Mouse (Mus musculus) midbrain, embryonic 13.5 days (tissue): ENCODE data around the gene Abca2. TPM values are rescaled to one million over a fixed set of nuclear protein-coding genes. Genes with fewer than 3 reads are reported as not detected.

Experiments
- ATAC-seq: fragments of 200-750 bp; cut with Nextera tagmentation; 2 replicates; pipeline ENCODE4 v1.8.0; 2017; ENCODE audit warnings: mild to moderate bottlenecking, moderate TSS enrichment, moderate library complexity
- H3K27ac ChIP-seq: fragments of 300-500 bp; sonication (generic); 2 replicates; pipeline ENCODE4 v1.5.1; 2015; ENCODE audit warnings: inconsistent platforms, mild to moderate bottlenecking, moderate library complexity
- H3K27me3 ChIP-seq: fragments of 300-500 bp; sonication (generic); 2 replicates; pipeline ENCODE4 v1.6.1; 2015; ENCODE audit warnings: mild to moderate bottlenecking, inconsistent platforms
- H3K36me3 ChIP-seq: fragments of 300-500 bp; sonication (generic); 2 replicates; pipeline ENCODE4 v1.6.1; 2015; ENCODE audit warnings: mild to moderate bottlenecking, inconsistent platforms
- H3K4me1 ChIP-seq: fragments of 300-500 bp; sonication (generic); replicated peaks from 2 replicates; pipeline ENCODE4 v1.6.1; 2015; ENCODE audit warnings: inconsistent platforms
- H3K4me2 ChIP-seq: fragments of 300-500 bp; sonication (generic); replicated peaks from 2 replicates; pipeline ENCODE4 v1.6.1; 2015; ENCODE audit warnings: moderate library complexity, mild to moderate bottlenecking, inconsistent platforms
- H3K4me3 ChIP-seq: fragments of 300-500 bp; sonication (generic); replicated peaks from 2 replicates; pipeline ENCODE4 v1.5.1; 2015; ENCODE audit warnings: mild to moderate bottlenecking, inconsistent platforms
- H3K9ac ChIP-seq: fragments of 300-500 bp; sonication (generic); replicated peaks from 2 replicates; pipeline ENCODE4 v1.6.1; 2015; ENCODE audit warnings: mild to moderate bottlenecking, inconsistent platforms
- H3K9me3 ChIP-seq: fragments of 300-500 bp; sonication (generic); 2 replicates; pipeline ENCODE4 v1.6.1; 2016; ENCODE audit warnings: mild to moderate bottlenecking, inconsistent platforms
- WGBS: fragments of 180-500 bp; shearing (Covaris S2); methylation state at CpG from one replicate; pipeline ENCODE4 v1.1.7; 2015; 5-methylcytosine and 5-hydroxymethylcytosine counted together
- microRNA-seq: library from miRNA; unstranded; fragments of <30 nt; microRNA quantifications from one replicate; pipeline ENCODE4, GENCODE M21; 2016
- polyA plus RNA-seq: library from polyadenylated mRNA; unstranded; fragments of >200 nt; fragmentation: Nextera tagmentation; extraction: Ambion mirVana; gene quantifications from 2 replicates; pipeline ENCODE4 v1.2.1, GENCODE M21; 2015

Gene Abca2
- polyA plus RNA-seq, 1 experiment from 2014 or later = 11.1 TPM

DNA sequence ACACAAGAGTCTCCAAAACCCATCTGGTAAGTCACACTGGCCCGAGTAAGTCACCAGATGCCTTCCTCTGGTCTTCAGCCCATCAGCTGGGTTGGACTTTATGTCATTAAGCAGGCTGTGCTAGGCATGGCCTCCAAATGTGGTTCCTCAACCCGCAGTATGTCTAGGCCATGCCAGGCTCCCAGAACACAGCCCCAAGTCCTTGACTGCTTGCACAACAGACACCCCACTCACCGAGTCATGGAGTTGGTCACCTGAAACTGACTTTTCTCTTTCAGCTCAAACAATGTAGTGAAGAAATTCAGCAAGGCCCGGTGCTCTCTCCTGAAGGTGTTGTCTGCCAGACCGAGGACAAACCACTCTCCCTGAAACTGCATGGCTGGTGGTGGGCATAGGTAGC is 64.5 kb downstream of the Abca2 start:
- no peak for ATAC-seq
- WGBS = 81% methylated on average over 5 of the region's 5 CpGs
- H3K4me2 ChIP-seq = no peak overlapping the region

DNA sequence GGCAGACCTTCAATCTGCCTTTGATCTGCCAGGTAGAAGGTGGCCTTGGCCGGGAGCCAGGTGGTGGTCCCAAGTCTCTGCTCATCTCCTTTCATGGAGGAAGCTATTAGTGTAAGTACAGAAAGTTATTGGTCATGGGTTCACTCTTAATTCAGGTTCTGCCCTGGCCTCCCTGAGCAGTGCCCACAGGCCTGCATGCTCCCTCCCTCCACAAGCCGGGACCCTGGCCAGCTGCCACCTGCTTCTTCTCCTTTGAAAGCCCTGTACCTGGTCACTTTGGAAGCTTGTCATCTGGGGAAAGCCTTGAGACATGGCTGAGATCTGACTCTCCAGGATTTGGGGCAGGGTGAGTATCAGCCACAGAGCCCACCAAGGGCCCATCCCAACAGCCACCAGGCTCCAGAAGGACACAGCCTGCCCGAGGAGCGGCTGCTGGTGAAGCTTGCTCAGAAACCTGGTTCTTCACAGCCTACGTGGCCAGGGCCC is 65.0 kb downstream of the Abca2 start, which contains the start of gene Lcn12:
Gene Lcn12 (minus strand): TSS at position 436 of the 486 bp plus-strand sequence.
- 89% methylated on average over 5 of the region's 5 CpGs for WGBS
- no peak within 1 kb of the TSS for H3K9ac ChIP-seq
- no peaks in the 10 kb centered on the region for H3K36me3 ChIP-seq
- no peak within 1 kb of the TSS for H3K4me3 ChIP-seq
- H3K27me3 ChIP-seq = no peaks in the 10 kb centered on the region
- H3K27ac ChIP-seq = no peak within 1 kb of the TSS
- H3K4me1 ChIP-seq = no peaks in the 10 kb centered on the region
- no peak within 1 kb of the TSS for H3K4me2 ChIP-seq
- H3K9me3 ChIP-seq = no peaks in the 10 kb centered on the region
- no peak for ATAC-seq

More for the DNA sequence above, 64.5 kb downstream of the Abca2 start:
- H3K9ac ChIP-seq = no peak overlapping the region
- H3K27me3 ChIP-seq = 0 out of 2 replicates have a peak, but pooled peaks cover 3% of the 10 kb centered on the region
- no peaks in the 10 kb centered on the region for H3K4me1 ChIP-seq
- no peak overlapping the region for H3K27ac ChIP-seq
- no peak overlapping the region for H3K4me3 ChIP-seq
- H3K36me3 ChIP-seq = no peaks in the 10 kb centered on the region
- no peaks in the 10 kb centered on the region for H3K9me3 ChIP-seq

DNA sequence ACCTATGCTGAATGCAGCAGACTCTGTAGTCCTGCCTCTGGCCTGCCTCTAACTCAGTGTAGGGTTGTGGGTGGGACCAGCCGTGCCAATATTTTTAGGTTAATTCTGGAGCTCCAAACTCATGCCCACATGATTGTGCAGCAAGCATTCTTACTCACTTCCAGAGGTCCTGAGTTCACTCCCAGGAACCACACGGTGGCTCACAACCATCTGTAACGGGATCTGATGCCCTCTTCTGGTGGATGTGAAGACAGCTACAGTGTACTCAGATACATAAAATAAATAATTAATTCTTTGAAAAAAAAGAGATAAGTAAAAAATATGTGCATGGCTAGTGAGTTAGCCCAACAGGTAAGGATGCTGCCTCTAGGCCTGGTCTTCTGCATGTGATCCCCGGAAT is 68.0 kb downstream of the Abca2 start:
- H3K27ac ChIP-seq = no peak overlapping the region
- no peak overlapping the region for H3K4me2 ChIP-seq
- H3K9ac ChIP-seq = no peak overlapping the region
- no peak for ATAC-seq
- no peaks in the 10 kb centered on the region for H3K9me3 ChIP-seq
- H3K27me3 ChIP-seq = no peaks in the 10 kb centered on the region
- peaks cover 7% of the 10 kb centered on the region for H3K4me1 ChIP-seq
- H3K36me3 ChIP-seq = no peaks in the 10 kb centered on the region
- H3K4me3 ChIP-seq = no peak overlapping the region
- WGBS = 47% methylated on average over 4 of the region's 4 CpGs

Small RNA genes within 50 kb of the gene (microRNA-seq; reads per million reads assigned to microRNA genes)
- not detected for gene Mir3087

Other genes starting within 250 kb of the Abca2 start
- 26.8 and 33.9 TPM in 2 replicates for gene Nrarp, start 247.9 kb upstream of the Abca2 start, polyA plus RNA-seq
- 1.1 and 1.2 TPM in 2 replicates for gene Tor4a, start 231.8 kb upstream of the Abca2 start, polyA plus RNA-seq
- gene Nelfb, start 217.2 kb upstream of the Abca2 start, polyA plus RNA-seq = 113 and 117 TPM in 2 replicates
- not detected in 2 replicates for gene Stpg3, start 214.1 kb upstream of the Abca2 start, polyA plus RNA-seq
- gene Fam166a, start 210.0 kb upstream of the Abca2 start, polyA plus RNA-seq = 0.89 TPM in 1 of 2 replicates, not detected in the other
- gene Tubb4b, start 204.0 kb upstream of the Abca2 start, polyA plus RNA-seq = 362 and 392 TPM in 2 replicates
- not detected in 2 replicates for gene Slc34a3, start 194.3 kb upstream of the Abca2 start, polyA plus RNA-seq
- not detected in 2 replicates for gene Rnf224, start 191.9 kb upstream of the Abca2 start, polyA plus RNA-seq
- 64.5 and 73.2 TPM in 2 replicates for gene Rnf208, start 186.4 kb upstream of the Abca2 start, polyA plus RNA-seq
- gene Cysrt1, start 186.3 kb upstream of the Abca2 start, polyA plus RNA-seq = not detected in 2 replicates
- 4.9 and 5.1 TPM in 2 replicates for gene AL732309.1, start 181.8 kb upstream of the Abca2 start, polyA plus RNA-seq
- 18.6 and 19.6 TPM in 2 replicates for gene Tmem203, start 173.3 kb upstream of the Abca2 start, polyA plus RNA-seq
- 11.4 and 13.3 TPM in 2 replicates for gene Tprn, start 166.1 kb upstream of the Abca2 start, polyA plus RNA-seq
- 205 and 216 TPM in 2 replicates for gene Ssna1, start 156.3 kb upstream of the Abca2 start, polyA plus RNA-seq
- gene Anapc2, start 156.2 kb upstream of the Abca2 start, polyA plus RNA-seq = 147 and 149 TPM in 2 replicates
- not detected in 2 replicates for gene Tmem210, start 140.6 kb upstream of the Abca2 start, polyA plus RNA-seq
- gene Lrrc26, start 138.8 kb upstream of the Abca2 start, polyA plus RNA-seq = 0.27 TPM in 1 of 2 replicates, not detected in the other
- 17.5 and 19.0 TPM in 2 replicates for gene Grin1, start 109.5 kb upstream of the Abca2 start, polyA plus RNA-seq
- 60.0 and 66.4 TPM in 2 replicates for gene Man1b1, start 96.4 kb upstream of the Abca2 start, polyA plus RNA-seq
- gene Dpp7, start 72.3 kb upstream of the Abca2 start, polyA plus RNA-seq = 19.9 and 23.7 TPM in 2 replicates
- gene Uap1l1, start 63.0 kb upstream of the Abca2 start, polyA plus RNA-seq = 3.9 and 4.4 TPM in 2 replicates
- 23.1 and 25.5 TPM in 2 replicates for gene Sapcd2, start 56.4 kb upstream of the Abca2 start, polyA plus RNA-seq
- 0.62 and 1.0 TPM in 2 replicates for gene Entpd2, start 32.8 kb upstream of the Abca2 start, polyA plus RNA-seq
- gene Npdc1, start 29.4 kb upstream of the Abca2 start, polyA plus RNA-seq = 380 and 389 TPM in 2 replicates
- gene Fut7, start 5.4 kb upstream of the Abca2 start, polyA plus RNA-seq = 0.49 TPM in 1 of 2 replicates, not detected in the other
- 2.7 and 4.0 TPM in 2 replicates for gene Clic3, start 28.1 kb downstream of the Abca2 start, polyA plus RNA-seq
- gene Paxx, start 32.4 kb downstream of the Abca2 start, polyA plus RNA-seq = 85.7 and 92.1 TPM in 2 replicates
- gene Ptgds, start 41.3 kb downstream of the Abca2 start, polyA plus RNA-seq = 48.6 and 80.5 TPM in 2 replicates
- gene Lcn12, start 65.2 kb downstream of the Abca2 start, polyA plus RNA-seq = not detected in 2 replicates
- gene Fbxw5, start 72.0 kb downstream of the Abca2 start, polyA plus RNA-seq = 120 and 122 TPM in 2 replicates
- gene C8g, start 73.0 kb downstream of the Abca2 start, polyA plus RNA-seq = 5.6 and 7.2 TPM in 2 replicates
- gene Traf2, start 118.2 kb downstream of the Abca2 start, polyA plus RNA-seq = 22.9 and 24.1 TPM in 2 replicates
- gene Edf1, start 129.1 kb downstream of the Abca2 start, polyA plus RNA-seq = 387 and 406 TPM in 2 replicates
- 3.2 and 6.8 TPM in 2 replicates for gene Mamdc4, start 146.1 kb downstream of the Abca2 start, polyA plus RNA-seq
- gene Phpt1, start 146.5 kb downstream of the Abca2 start, polyA plus RNA-seq = 190 and 193 TPM in 2 replicates
- gene Ajm1, start 153.1 kb downstream of the Abca2 start, polyA plus RNA-seq = 3.5 and 5.7 TPM in 2 replicates
- gene Rabl6, start 179.8 kb downstream of the Abca2 start, polyA plus RNA-seq = 67.2 and 75.9 TPM in 2 replicates
- gene Ccdc183, start 189.0 kb downstream of the Abca2 start, polyA plus RNA-seq = 0.24 and 0.47 TPM in 2 replicates
- gene Tmem141, start 193.3 kb downstream of the Abca2 start, polyA plus RNA-seq = 27.5 and 32.3 TPM in 2 replicates
- gene Fcna, start 199.3 kb downstream of the Abca2 start, polyA plus RNA-seq = 1.1 and 1.8 TPM in 2 replicates
- gene Lcn8, start 224.4 kb downstream of the Abca2 start, polyA plus RNA-seq = not detected in 2 replicates
- gene Lcn5, start 229.2 kb downstream of the Abca2 start, polyA plus RNA-seq = not detected in 2 replicates
- gene Lcn6, start 248.1 kb downstream of the Abca2 start, polyA plus RNA-seq = not detected in 2 replicates